Mouse (Mus musculus) neural tube, embryonic 13.5 days (tissue): ENCODE results near the gene Smarcb1. TPM values are rescaled to one million over a fixed set of nuclear protein-coding genes. Genes with fewer than 3 reads are reported as not detected.

Source experiments
- ATAC-seq: fragments of 200-750 bp; cut with Nextera tagmentation; 2 replicates; pipeline ENCODE4 v1.8.0; 2017; ENCODE audit warnings: low read depth, mild to moderate bottlenecking, moderate TSS enrichment, moderate library complexity
- H3K27ac ChIP-seq: fragments of 300-500 bp; sonication (generic); replicated peaks from 2 replicates; pipeline ENCODE4 v1.5.1; 2015; ENCODE audit warnings: moderate library complexity, mild to moderate bottlenecking, inconsistent platforms
- H3K27me3 ChIP-seq: fragments of 300-500 bp; sonication (generic); 2 replicates; pipeline ENCODE4 v1.6.1; 2015; ENCODE audit warnings: mild to moderate bottlenecking, inconsistent platforms
- H3K36me3 ChIP-seq: fragments of 300-500 bp; sonication (generic); 2 replicates; pipeline ENCODE4 v1.6.1; 2015; ENCODE audit warnings: mild to moderate bottlenecking, inconsistent platforms
- H3K4me1 ChIP-seq: fragments of 300-500 bp; sonication (generic); replicated peaks from 2 replicates; pipeline ENCODE4 v1.6.1; 2015; ENCODE audit warnings: inconsistent platforms
- H3K4me2 ChIP-seq: fragments of 300-500 bp; sonication (generic); 2 replicates; pipeline ENCODE4 v1.6.1; 2015; ENCODE audit warnings: inconsistent platforms, mild to moderate bottlenecking, moderate library complexity
- H3K4me3 ChIP-seq: fragments of 300-500 bp; sonication (generic); 2 replicates; pipeline ENCODE4 v1.5.1; 2015; ENCODE audit warnings: mild to moderate bottlenecking, inconsistent platforms
- H3K9ac ChIP-seq: fragments of 300-500 bp; sonication (generic); 2 replicates; pipeline ENCODE4 v1.6.1; 2015; ENCODE audit warnings: moderate library complexity, mild to moderate bottlenecking, inconsistent platforms
- H3K9me3 ChIP-seq: fragments of 300-500 bp; sonication (generic); 2 replicates; pipeline ENCODE4 v1.6.1; 2016; ENCODE audit warnings: inconsistent platforms
- WGBS: fragments of 180-500 bp; shearing (Covaris S2); methylation state at CpG from one replicate; pipeline ENCODE4 v1.1.7; 2015; 5-methylcytosine and 5-hydroxymethylcytosine counted together
- polyA plus RNA-seq: library from polyadenylated mRNA; unstranded; fragments of >200 nt; fragmentation: Nextera tagmentation; extraction: Ambion mirVana; gene quantifications from 2 replicates; pipeline ENCODE4 v1.2.1, GENCODE M21; 2015

Gene Smarcb1
- polyA plus RNA-seq, 1 experiment from 2014 or later: 279 TPM

GRCm38 (mm10) chr10:75848382-75848781 lies 73.0 kb downstream of the Smarcb1 start:
- no peaks in the 10 kb centered on the region for H3K36me3 ChIP-seq
- H3K27me3 ChIP-seq: no peaks in the 10 kb centered on the region
- H3K4me3 ChIP-seq: no peak overlapping the region
- 27% methylated on average over 3 of the region's 3 CpGs for WGBS
- peaks cover 28% of the 10 kb centered on the region for H3K4me1 ChIP-seq
- H3K9ac ChIP-seq: no peak overlapping the region
- no peak for ATAC-seq
- no peak overlapping the region for H3K27ac ChIP-seq
- no peaks in the 10 kb centered on the region; the same call in 1 of the 2 replicates for H3K9me3 ChIP-seq
- no peak overlapping the region for H3K4me2 ChIP-seq

Other genes with a start within 250 kb of the Smarcb1 start
- 31.7 and 31.9 TPM in 2 replicates for gene Cabin1, start 157.3 kb downstream of the Smarcb1 start, polyA plus RNA-seq
- 101 and 105 TPM in 2 replicates for gene Ddt, start 148.2 kb downstream of the Smarcb1 start, polyA plus RNA-seq
- gene Gm20441, start 140.7 kb downstream of the Smarcb1 start, polyA plus RNA-seq: not detected in 2 replicates
- gene Gstt3, start 140.2 kb downstream of the Smarcb1 start, polyA plus RNA-seq: 0.96 and 1.3 TPM in 2 replicates
- 5.6 and 6.0 TPM in 2 replicates for gene Gstt1, start 123.0 kb downstream of the Smarcb1 start, polyA plus RNA-seq
- gene Gstt4, start 99.1 kb downstream of the Smarcb1 start, polyA plus RNA-seq: not detected in 2 replicates
- 5.8 and 8.0 TPM in 2 replicates for gene Gstt2, start 84.2 kb downstream of the Smarcb1 start, polyA plus RNA-seq
- 1,679 and 1,725 TPM in 2 replicates for gene Mif, start 61.4 kb downstream of the Smarcb1 start, polyA plus RNA-seq
- 2.1 and 2.9 TPM in 2 replicates for gene Derl3, start 28.2 kb downstream of the Smarcb1 start, polyA plus RNA-seq
- gene Chchd10, start 11.5 kb upstream of the Smarcb1 start, polyA plus RNA-seq: 46.4 and 54.4 TPM in 2 replicates
- 39.0 and 40.4 TPM in 2 replicates for gene Mmp11, start 14.9 kb upstream of the Smarcb1 start, polyA plus RNA-seq
- 1.4 and 3.0 TPM in 2 replicates for gene Gm867, start 19.1 kb upstream of the Smarcb1 start, polyA plus RNA-seq
- 1.2 TPM in 2 replicates for gene Vpreb3, start 21.4 kb upstream of the Smarcb1 start, polyA plus RNA-seq
- not detected in 2 replicates for gene Gm5134, start 32.9 kb upstream of the Smarcb1 start, polyA plus RNA-seq
- gene Zfp280b, start 111.0 kb upstream of the Smarcb1 start, polyA plus RNA-seq: 12.0 and 12.4 TPM in 2 replicates
- gene Slc5a4b, start 189.3 kb upstream of the Smarcb1 start, polyA plus RNA-seq: not detected in 2 replicates
- not detected in 2 replicates for gene Slc5a4a, start 225.8 kb upstream of the Smarcb1 start, polyA plus RNA-seq